Mouse (Mus musculus) CH12.LX (cell line): ENCODE results near the gene Eps8l2. TPM values are rescaled to one million over a fixed set of nuclear protein-coding genes. Genes with fewer than 3 reads are reported as not detected.

Experiments used
- DNase-seq: peaks from one replicate; pipeline ENCODE4 v3.0.0-alpha.2; 2013; ENCODE audit errors: extremely low read depth
- H3K27ac ChIP-seq: 2 replicates; pipeline ENCODE4 v1.5.1; 2012; ENCODE audit warnings: low read depth, mild to moderate bottlenecking, control low read depth, moderate library complexity; ENCODE audit not compliant: insufficient read depth
- H3K27me3 ChIP-seq: replicated peaks from 2 replicates; pipeline ENCODE3; 2012; ENCODE audit warnings: inconsistent platforms
- H3K36me3 ChIP-seq, 2 experiments: replicated peaks in 1 of 2; 2 replicates each; pipeline versions ENCODE3 to v1.6.1; 2012; ENCODE audit warnings: inconsistent platforms in 1 of 2, low read length in 1 of 2, mild to moderate bottlenecking in 1 of 2, mixed read lengths in 1 of 2, moderate library complexity in 1 of 2; ENCODE audit not compliant: control insufficient read depth in 1 of 2, insufficient read depth in 1 of 2
- H3K4me1 ChIP-seq, 2 experiments: 2 replicates each; pipeline ENCODE4 v1.6.1; 2012; ENCODE audit warnings: inconsistent platforms in 1 of 2, moderate library complexity in 1 of 2; ENCODE audit not compliant: insufficient read depth in 2 of 2, control insufficient read depth in 1 of 2
- H3K4me2 ChIP-seq: 2 replicates; pipeline ENCODE4 v1.6.1; 2012; ENCODE audit warnings: low read depth, mild to moderate bottlenecking, control low read depth; ENCODE audit not compliant: poor library complexity, insufficient read depth, severe bottlenecking
- H3K4me3 ChIP-seq, 3 experiments: fragments of 150-350 bp in 1 of 3; sonication (generic) in 1 of 3; replicated peaks in 1 of 3; 2 replicates each; pipeline versions ENCODE3 to v1.5.1; 2011 to 2012; ENCODE audit warnings: low read depth in 2 of 3, low read length in 2 of 3, mild to moderate bottlenecking in 2 of 3, moderate library complexity in 2 of 3, control low read depth in 1 of 3, improper control_type of control experiment in 1 of 3, inconsistent platforms in 1 of 3, mixed read lengths in 1 of 3; ENCODE audit not compliant: poor library complexity in 1 of 3
- H3K79me2 ChIP-seq: replicated peaks from 2 replicates; pipeline ENCODE4 v1.6.1; 2012; ENCODE audit warnings: mild to moderate bottlenecking, moderate library complexity; ENCODE audit not compliant: control insufficient read depth, poor library complexity, insufficient read depth, severe bottlenecking; ENCODE audit errors: extremely low read depth
- H3K9ac ChIP-seq: 2 replicates; pipeline ENCODE4 v1.6.1; 2012; ENCODE audit warnings: low read depth, mild to moderate bottlenecking, control low read depth, moderate library complexity; ENCODE audit not compliant: insufficient read depth
- H3K9me3 ChIP-seq: replicated peaks from 2 replicates; pipeline ENCODE3; 2012; ENCODE audit warnings: low read length, inconsistent platforms, mixed read lengths
- BHLHE40 ChIP-seq: IDR thresholded peaks from 2 replicates; pipeline ENCODE4 v1.6.1; 2011; ENCODE audit warnings: mild to moderate bottlenecking, low read depth, low read length, improper control_type of control experiment
- CHD2 ChIP-seq: IDR thresholded peaks from 2 replicates; pipeline ENCODE4 v1.6.1; 2011; ENCODE audit warnings: low read length, improper control_type of control experiment
- E2F4 ChIP-seq: IDR thresholded peaks from 2 replicates; pipeline ENCODE4 v1.6.1; 2011; ENCODE audit warnings: low read depth, low read length, improper control_type of control experiment; ENCODE audit not compliant: insufficient replicate concordance
- ELF1 ChIP-seq: IDR thresholded peaks from 2 replicates; pipeline ENCODE4 v1.6.1; 2014; ENCODE audit warnings: low read depth, mild to moderate bottlenecking, inconsistent platforms, low read length, improper control_type of control experiment
- EP300 ChIP-seq: IDR thresholded peaks from 2 replicates; pipeline ENCODE4 v1.6.1; 2011; ENCODE audit warnings: low read length, improper control_type of control experiment
- ETS1 ChIP-seq: conservative IDR thresholded peaks from 2 replicates; pipeline ENCODE4 v1.6.1; 2012; ENCODE audit warnings: low read depth, mild to moderate bottlenecking, inconsistent platforms, low read length, improper control_type of control experiment, moderate library complexity
- MAFK ChIP-seq: IDR thresholded peaks from 2 replicates; pipeline ENCODE4 v1.6.1; 2011; ENCODE audit warnings: low read length, improper control_type of control experiment; ENCODE audit not compliant: insufficient replicate concordance
- MAX ChIP-seq: IDR thresholded peaks from 2 replicates; pipeline ENCODE4 v1.6.1; 2011; ENCODE audit warnings: low read length, improper control_type of control experiment
- MAZ ChIP-seq: IDR thresholded peaks from 2 replicates; pipeline ENCODE4 v1.6.1; 2012; ENCODE audit warnings: low read depth, mild to moderate bottlenecking, inconsistent platforms, low read length, improper control_type of control experiment, moderate library complexity
- NELFE ChIP-seq: IDR thresholded peaks from 2 replicates; pipeline ENCODE4 v1.6.1; 2011; ENCODE audit warnings: low read depth, low read length, improper control_type of control experiment
- NRF1 ChIP-seq: IDR thresholded peaks from 2 replicates; pipeline ENCODE4 v1.6.1; 2014; ENCODE audit warnings: low read depth, mild to moderate bottlenecking, inconsistent platforms, low read length, improper control_type of control experiment, moderate library complexity
- POLR2A ChIP-seq: IDR thresholded peaks from 2 replicates; pipeline ENCODE4 v1.6.1; 2011; ENCODE audit warnings: low read depth, mild to moderate bottlenecking, improper control_type of control experiment, low read length
- POLR2AphosphoS2 ChIP-seq: IDR thresholded peaks from 2 replicates; pipeline ENCODE4 v1.6.1; 2011; ENCODE audit warnings: low read depth, low read length, improper control_type of control experiment
- RCOR1 ChIP-seq: conservative IDR thresholded peaks from 2 replicates; pipeline ENCODE4 v1.6.1; 2012; ENCODE audit warnings: low read depth, mild to moderate bottlenecking, inconsistent platforms, low read length, improper control_type of control experiment
- TBP ChIP-seq: conservative IDR thresholded peaks from 2 replicates; pipeline ENCODE4 v1.6.1; 2011; ENCODE audit warnings: low read depth, low read length, improper control_type of control experiment
- UBTF ChIP-seq: IDR thresholded peaks from 2 replicates; pipeline ENCODE4 v1.6.1; 2012; ENCODE audit warnings: low read depth, mild to moderate bottlenecking, inconsistent platforms, low read length, improper control_type of control experiment, moderate library complexity
- ZC3H11A ChIP-seq: IDR thresholded peaks from 2 replicates; pipeline ENCODE4 v1.6.1; 2012; ENCODE audit warnings: low read depth, mild to moderate bottlenecking, inconsistent platforms, low read length, improper control_type of control experiment
- ZKSCAN1 ChIP-seq: IDR thresholded peaks from 2 replicates; pipeline ENCODE4 v1.6.1; 2012; ENCODE audit warnings: low read depth, inconsistent platforms, low read length, improper control_type of control experiment, borderline replicate concordance
- ZNF384 ChIP-seq: IDR thresholded peaks from 2 replicates; pipeline ENCODE4 v1.6.1; 2012; ENCODE audit warnings: low read depth, low read length, improper control_type of control experiment, inconsistent platforms
- dilution Hi-C: fragments of 300-500 bp; cut with MboI; formaldehyde crosslinking; loops from 2 replicates; pipeline ENCODE4 v1.14.3; 2020; ENCODE audit warnings: low sequenced_read_pairs; ENCODE audit not compliant: extremely low pct_unique_long_range_greater_than_20kb, extremely low pct_ligation_motif_present
- in situ Hi-C: fragments of 300-500 bp; cut with MboI; formaldehyde crosslinking; loops from 3 replicates; pipeline ENCODE4 v1.14.3; 2019; ENCODE audit warnings: low sequenced_read_pairs, low pct_ligation_motif_present, low pct_unique_long_range_greater_than_20kb, mixed read lengths
- polyA plus RNA-seq: library from polyadenylated mRNA; unstranded; fragments of >175 nt; gene quantifications from 2 replicates; pipeline ENCODE4 v1.2.1, GENCODE M21; 2012; ENCODE audit warnings: low read depth; ENCODE audit not compliant: insufficient read length
- total RNA-seq, 2 experiments: library from RNA; depleted of rRNA; stranded (reverse); fragments of 300-350 nt in 1 of 2; fragments of >200 nt in 1 of 2; gene quantifications; 2 replicates each; pipeline ENCODE4 v1.2.3; 2012 to 2014

Eps8l2 gene
- total and polyA plus RNA-seq, 3 experiments = 0.51 to 1.1 TPM; not detected in 1

- no peak for TF ChIP-seq E2F4
- TF ChIP-seq ZNF384 = no peak
- no peak for TF ChIP-seq ZKSCAN1
- TF ChIP-seq TBP = no peak
- no peak for TF ChIP-seq NRF1
- TF ChIP-seq CHD2 = no peak
- TF ChIP-seq EP300 = no peak
- TF ChIP-seq BHLHE40 = no peak
- TF ChIP-seq POLR2AphosphoS2 = no peak
- TF ChIP-seq ZC3H11A = no peak
- TF ChIP-seq NELFE = no peak
- no peak for TF ChIP-seq RCOR1
- TF ChIP-seq MAX = no peak
- no peak for TF ChIP-seq ETS1
Observed at GRCm38 (mm10) chr7:141373611-141374010, 34.9 kb downstream of the Eps8l2 start.

GRCm38 (mm10) chr7:141374399-141374798 is 35.7 kb downstream of the Eps8l2 start:
- in situ Hi-C loops (loop anchor here (25.0 kb wide), 1 partner anchor 387 kb away; no protein-coding TSS in a partner anchor), dilution Hi-C loops (no loop called here)
- DNase-seq = no peak
- no peaks in the 10 kb centered on the region for H3K79me2 ChIP-seq
- TF ChIP-seq MAZ = no peak
- TF ChIP-seq MAFK = no peak
- TF ChIP-seq POLR2A = no peak
- TF ChIP-seq BHLHE40 = no peak
- TF ChIP-seq ELF1 = no peak
- no peak for TF ChIP-seq UBTF
- H3K4me3 ChIP-seq = no peak overlapping the region
- H3K4me2 ChIP-seq = no peak overlapping the region
- H3K36me3 ChIP-seq = no peaks in the 10 kb centered on the region
- no peaks in the 10 kb centered on the region for H3K27me3 ChIP-seq
- peaks cover 8 to 39% of the 10 kb centered on the region in 2 experiments; a peak in 3 of 4 replicates for H3K4me1 ChIP-seq
- H3K9me3 ChIP-seq = no peaks in the 10 kb centered on the region
- no peak overlapping the region for H3K27ac ChIP-seq
- no peak overlapping the region for H3K9ac ChIP-seq

More at GRCm38 (mm10) chr7:141373611-141374010, 34.9 kb downstream of the Eps8l2 start:
- Histone ChIP-seq H3K27ac (no peak overlapping the region), H3K9ac (no peak overlapping the region), H3K4me3 (no peak overlapping the region), H3K27me3 (no peaks in the 10 kb centered on the region), H3K9me3 (no peaks in the 10 kb centered on the region), H3K36me3 (no peaks in the 10 kb centered on the region), H3K4me2 (no peak overlapping the region), H3K79me2 (no peaks in the 10 kb centered on the region), H3K4me1 (peaks cover 8 to 41% of the 10 kb centered on the region in 2 experiments; a peak in 3 of 4 replicates)
- no peak for DNase-seq
- in situ Hi-C loops = loop anchor here (25.0 kb wide), 1 partner anchor 386 kb away; no protein-coding TSS in a partner anchor
- dilution Hi-C loops = no loop called here
